Comparison of ENCODE assay signal across 7 mouse cellular contexts in the genomic region with DNA sequence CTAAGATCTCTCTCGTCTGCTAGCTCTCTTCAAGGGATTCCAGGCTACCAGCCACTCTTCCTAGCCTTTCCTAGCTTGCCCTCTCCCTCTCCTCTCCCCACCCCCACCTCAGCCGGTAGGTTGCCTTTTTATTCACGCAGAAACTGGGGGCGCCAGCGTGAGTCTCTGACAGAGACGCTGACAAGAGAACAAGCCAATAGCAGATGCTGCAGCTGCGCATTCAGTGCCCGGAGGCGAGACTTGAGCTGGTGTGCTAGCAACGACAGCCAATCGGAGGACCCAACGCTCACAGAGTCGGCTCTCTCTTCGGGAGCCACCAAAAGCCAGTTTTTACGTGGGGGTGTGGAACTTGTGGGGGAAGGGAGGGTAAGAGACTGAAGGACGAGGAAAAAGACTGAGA. TPM values are rescaled to one million over a fixed set of nuclear protein-coding genes. Genes with fewer than 3 reads are reported as not detected.
DNase-seq lines count a peak whose midpoint lies in the region; ATAC-seq and TF ChIP-seq lines count a peak whose summit lies in the region.

No protein-coding gene starts in this region.

- H3K4me1 ChIP-seq in embryonic facial prominence, embryonic 11.5 days (ENCODE audit: control insufficient read depth, insufficient read depth, low read length): no peaks in the 10 kb centered on the region
- no peaks in the 10 kb centered on the region for H3K4me1 ChIP-seq in limb, embryonic 14.5 days (ENCODE audit: control insufficient read depth, insufficient read depth, low read length)
- no peaks in the 10 kb centered on the region for H3K4me1 ChIP-seq in midbrain, postnatal 0 days (ENCODE audit: insufficient read depth, low read length)

- peak; percentile 99 for ATAC-seq in embryonic facial prominence, embryonic 11.5 days (replicated peaks; ENCODE audit: insufficient number of reproducible peaks, low FRiP score, low TSS enrichment, low read depth)
- peak; percentile 99 for ATAC-seq in limb, embryonic 14.5 days (ENCODE audit: low FRiP score, low read depth)
- ATAC-seq in midbrain, postnatal 0 days (ENCODE audit: low FRiP score): peak; percentile 99

- no peaks in the 10 kb centered on the region for H3K36me3 ChIP-seq in embryonic facial prominence, embryonic 11.5 days (replicated peaks; ENCODE audit: control insufficient read depth, insufficient read depth, low read depth, low read length)
- no peaks in the 10 kb centered on the region for H3K36me3 ChIP-seq in limb, embryonic 14.5 days (ENCODE audit: control insufficient read depth, insufficient read depth, low read length)
- no peaks in the 10 kb centered on the region for H3K36me3 ChIP-seq in midbrain, postnatal 0 days (ENCODE audit: insufficient read depth, low read length)

- peak overlapping the region; percentile 62 for H3K9ac ChIP-seq in embryonic facial prominence, embryonic 11.5 days (replicated peaks; ENCODE audit: low read length)
- H3K9ac ChIP-seq in limb, embryonic 14.5 days (ENCODE audit: low read depth, low read length, severe bottlenecking): peak overlapping the region; percentile 58
- H3K9ac ChIP-seq in midbrain, postnatal 0 days (replicated peaks; ENCODE audit: low read length, poor library complexity, severe bottlenecking): peak overlapping the region; percentile 54; the same call in 1 of the 2 replicates

- peak overlapping the region; percentile 63 for H3K4me2 ChIP-seq in embryonic facial prominence, embryonic 11.5 days (ENCODE audit: low read depth, low read length)
- peak overlapping the region; percentile 59 for H3K4me2 ChIP-seq in limb, embryonic 14.5 days (replicated peaks; ENCODE audit: low read depth, low read length, severe bottlenecking)
- peak overlapping the region; percentile 60 for H3K4me2 ChIP-seq in midbrain, postnatal 0 days (ENCODE audit: low read depth, low read length, poor library complexity, severe bottlenecking)

- H3K27me3 ChIP-seq in embryonic facial prominence, embryonic 11.5 days (ENCODE audit: control insufficient read depth, insufficient read depth, low read length): no peaks in the 10 kb centered on the region; the same call in 1 of the 2 replicates
- no peaks in the 10 kb centered on the region for H3K27me3 ChIP-seq in limb, embryonic 14.5 days (ENCODE audit: control insufficient read depth, insufficient read depth, low read length)
- H3K27me3 ChIP-seq in midbrain, postnatal 0 days (ENCODE audit: insufficient read depth, low read length): no peaks in the 10 kb centered on the region

- no peaks in the 10 kb centered on the region for H3K9me3 ChIP-seq in embryonic facial prominence, embryonic 11.5 days (replicated peaks; ENCODE audit: control insufficient read depth, low read length)
- H3K9me3 ChIP-seq in limb, embryonic 14.5 days (ENCODE audit: control insufficient read depth, low read length): no peaks in the 10 kb centered on the region
- H3K9me3 ChIP-seq in midbrain, postnatal 0 days (ENCODE audit: low read length): no peaks in the 10 kb centered on the region

- H3K27ac ChIP-seq in embryonic facial prominence, embryonic 11.5 days (replicated peaks; ENCODE audit: low read depth, low read length): peak overlapping the region; percentile 47; the same call in 1 of the 2 replicates
- peak overlapping the region; percentile 82 for H3K27ac ChIP-seq in limb, embryonic 14.5 days (replicated peaks; ENCODE audit: low read depth, low read length)
- peak overlapping the region; percentile 78 for H3K27ac ChIP-seq in midbrain, postnatal 0 days (ENCODE audit: low read depth, low read length)

- WGBS in embryonic facial prominence, embryonic 11.5 days: 12% methylated on average over 16 of the region's 16 CpGs
- WGBS in limb, embryonic 14.5 days: 16% methylated on average over 16 of the region's 16 CpGs
- 17% methylated on average over 16 of the region's 16 CpGs for WGBS in midbrain, postnatal 0 days

- no peak for TF ChIP-seq CTCF in midbrain, postnatal 0 days (IDR thresholded peaks at IDR 0.05)

- DNase-seq in adrenal gland, postnatal 14 days: peak; percentile 92
- peak; percentile 92 for DNase-seq in embryonic facial prominence, embryonic 11.5 days (ENCODE audit: low spot score)
- peak; percentile 87 for DNase-seq in heart, adult 8-10 months (ENCODE audit: low spot score)
- peak; percentile 88 for DNase-seq in kidney, adult 9 months
- DNase-seq in limb, embryonic 14.5 days (ENCODE audit: low spot score): peak; percentile 93
- peak; percentile 98 for DNase-seq in midbrain, postnatal 0 days (ENCODE audit: low spot score)
- DNase-seq in spleen, postnatal 14 days (ENCODE audit: low spot score in 2 of 2): peak; percentile 12 to 35

- peak; percentile 52; the same call in 1 of the 2 replicates for TF ChIP-seq POLR2A in limb, embryonic 14.5 days (IDR thresholded peaks at IDR 0.05; ENCODE audit: borderline replicate concordance, extremely low read depth, insufficient read depth, insufficient read length)

- peak overlapping the region; percentile 41 for H3K4me3 ChIP-seq in embryonic facial prominence, embryonic 11.5 days (ENCODE audit: low read depth, low read length)
- H3K4me3 ChIP-seq in limb, embryonic 14.5 days (replicated peaks; ENCODE audit: low read length): peak overlapping the region; percentile 46
- peak overlapping the region; percentile 47 for H3K4me3 ChIP-seq in midbrain, postnatal 0 days (ENCODE audit: low read depth, low read length)

RNA-seq across cellular contexts. Expression of a gene that starts 30.3 kb away (rescaled TPM):
- 12.6 and 16.9 TPM in 2 replicates for total RNA-seq in adrenal gland, postnatal 14 days (2021)
- polyA plus RNA-seq in embryonic facial prominence, embryonic 11.5 days (2014; fragmentation: Nextera tagmentation; extraction: Ambion mirVana): 14.9 and 18.2 TPM in 2 replicates
- total RNA-seq in heart, adult 8-10 months (2022): 10 to 100 TPM; 13.1 to 23.2 (median 15.3) TPM
- polyA plus RNA-seq in limb, embryonic 14.5 days (2012; rRNA removed): 22.7 and 27.7 TPM in 2 replicates
- 15.7 and 23.9 TPM in 2 replicates for polyA plus RNA-seq in limb, embryonic 14.5 days (2014; fragmentation: Nextera tagmentation; extraction: Ambion mirVana)
- 61.1 and 73.3 TPM in 2 replicates for total RNA-seq in midbrain, postnatal 0 days (2014; rRNA removed)
- 29.8 and 31.6 TPM in 2 replicates for polyA plus RNA-seq in midbrain, postnatal 0 days (2015; fragmentation: Nextera tagmentation; extraction: Ambion mirVana)

Comparison
In these comparisons a context has a peak if more than half of its experiments do, and no peak if none do; other contexts are left out.
1. Peak in every context shown above with its lines: DNase-seq, ATAC-seq, H3K4me3 ChIP-seq and H3K27ac ChIP-seq.
2. DNase-seq: peak in every context shown above with its lines; median percentile 98 in midbrain, postnatal 0 days; 93 in limb, embryonic 14.5 days; 92 in adrenal gland, postnatal 14 days; 92 in embryonic facial prominence, embryonic 11.5 days; 88 in kidney, adult 9 months; 87 in heart, adult 8-10 months; 24 in spleen, postnatal 14 days.